Mouse (Mus musculus) neural tube, embryonic 13.5 days (tissue): ENCODE data around the gene Dhfr. TPM values are rescaled to one million over a fixed set of nuclear protein-coding genes. Genes with fewer than 3 reads are reported as not detected.
A peak's percentile ranks its signal among the peaks of the same experiment; 100 is the strongest.

ENCODE experiments used
- ATAC-seq: fragments of 200-750 bp; cut with Nextera tagmentation; 2 replicates; pipeline ENCODE4 v1.8.0; 2017; ENCODE audit warnings: low read depth, mild to moderate bottlenecking, moderate TSS enrichment, moderate library complexity
- H3K27ac ChIP-seq: fragments of 300-500 bp; sonication (generic); replicated peaks from 2 replicates; pipeline ENCODE4 v1.5.1; 2015; ENCODE audit warnings: moderate library complexity, mild to moderate bottlenecking, inconsistent platforms
- H3K27me3 ChIP-seq: fragments of 300-500 bp; sonication (generic); 2 replicates; pipeline ENCODE4 v1.6.1; 2015; ENCODE audit warnings: mild to moderate bottlenecking, inconsistent platforms
- H3K36me3 ChIP-seq: fragments of 300-500 bp; sonication (generic); 2 replicates; pipeline ENCODE4 v1.6.1; 2015; ENCODE audit warnings: mild to moderate bottlenecking, inconsistent platforms
- H3K4me1 ChIP-seq: fragments of 300-500 bp; sonication (generic); replicated peaks from 2 replicates; pipeline ENCODE4 v1.6.1; 2015; ENCODE audit warnings: inconsistent platforms
- H3K4me2 ChIP-seq: fragments of 300-500 bp; sonication (generic); 2 replicates; pipeline ENCODE4 v1.6.1; 2015; ENCODE audit warnings: inconsistent platforms, mild to moderate bottlenecking, moderate library complexity
- H3K4me3 ChIP-seq: fragments of 300-500 bp; sonication (generic); 2 replicates; pipeline ENCODE4 v1.5.1; 2015; ENCODE audit warnings: mild to moderate bottlenecking, inconsistent platforms
- H3K9ac ChIP-seq: fragments of 300-500 bp; sonication (generic); 2 replicates; pipeline ENCODE4 v1.6.1; 2015; ENCODE audit warnings: moderate library complexity, mild to moderate bottlenecking, inconsistent platforms
- H3K9me3 ChIP-seq: fragments of 300-500 bp; sonication (generic); 2 replicates; pipeline ENCODE4 v1.6.1; 2016; ENCODE audit warnings: inconsistent platforms
- WGBS: fragments of 180-500 bp; shearing (Covaris S2); methylation state at CpG from one replicate; pipeline ENCODE4 v1.1.7; 2015; 5-methylcytosine and 5-hydroxymethylcytosine counted together
- polyA plus RNA-seq: library from polyadenylated mRNA; unstranded; fragments of >200 nt; fragmentation: Nextera tagmentation; extraction: Ambion mirVana; gene quantifications from 2 replicates; pipeline ENCODE4 v1.2.1, GENCODE M21; 2015

The Dhfr gene
- polyA plus RNA-seq, 1 experiment from 2014 or later, result 4.8 TPM

DNA sequence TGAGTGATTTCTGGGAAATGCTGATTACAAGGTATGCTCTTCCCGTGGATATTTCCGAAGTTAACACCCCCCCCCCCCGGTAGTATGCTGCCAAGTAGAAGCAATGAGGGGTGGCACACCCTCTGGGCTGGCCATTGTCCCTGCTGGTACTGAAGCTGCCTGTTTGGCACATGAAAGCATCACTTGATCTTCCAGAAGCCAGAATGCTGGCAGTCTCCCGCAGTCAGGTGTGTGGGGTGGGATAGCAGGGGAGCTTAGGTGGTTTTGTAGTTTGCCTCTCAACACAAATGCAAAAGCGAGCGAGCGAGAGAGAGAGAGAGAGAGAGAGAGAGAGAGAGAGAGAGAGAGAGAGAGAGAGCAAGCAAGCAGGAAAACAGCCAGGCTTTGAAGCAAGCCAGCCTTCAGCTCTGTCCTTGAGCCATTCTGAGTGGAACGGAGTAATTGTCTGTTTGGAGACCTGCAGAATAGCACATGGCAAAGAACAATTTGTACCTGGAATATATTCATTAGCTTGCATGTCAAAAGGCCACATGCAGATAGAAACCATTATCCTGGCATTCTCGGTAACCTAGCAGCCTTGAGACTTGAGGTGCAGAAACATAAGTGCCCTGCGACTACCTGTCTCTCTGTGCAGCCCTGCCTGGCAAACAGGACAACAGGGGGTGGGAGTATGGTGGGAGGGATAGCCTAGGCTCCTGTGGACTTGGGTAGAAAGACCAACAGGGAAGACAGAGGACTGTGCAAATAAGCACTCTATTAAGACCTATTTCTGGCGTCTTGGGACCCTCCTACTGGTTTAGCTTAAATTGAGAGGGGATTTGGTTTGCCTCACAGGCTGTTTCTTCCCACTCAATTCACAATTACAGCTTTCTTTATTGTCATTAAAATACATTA, 44.2 kb downstream of the Dhfr start:
- Histone ChIP-seq H3K9me3 (no peaks in the 10 kb centered on the region), H3K4me1 (no peaks in the 10 kb centered on the region), H3K4me3 (no peak overlapping the region), H3K9ac (no peak overlapping the region), H3K36me3 (no peaks in the 10 kb centered on the region), H3K4me2 (no peak overlapping the region), H3K27ac (no peak overlapping the region), H3K27me3 (no peaks in the 10 kb centered on the region)
- no peak for ATAC-seq
- WGBS, result 69% methylated on average over 11 of the region's 11 CpGs

DNA sequence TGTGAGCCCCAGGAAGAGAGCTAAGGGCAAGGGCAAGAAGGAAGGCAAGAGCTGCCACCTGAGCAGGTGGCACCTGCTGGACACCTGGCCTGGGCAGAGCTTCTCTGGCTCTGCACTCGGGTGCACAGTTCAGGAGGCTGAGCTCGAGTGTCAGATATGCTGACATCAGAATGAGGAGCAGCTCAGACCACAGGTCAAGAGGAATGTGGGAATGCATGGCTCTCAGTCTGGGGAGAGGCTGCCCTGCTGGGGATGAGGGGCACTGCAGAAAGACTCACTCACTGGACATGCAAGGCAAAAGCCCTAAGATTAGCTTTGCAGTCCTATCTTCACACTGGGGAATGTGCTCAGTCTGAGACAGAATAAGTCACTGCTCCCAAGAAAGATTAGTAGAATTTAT, 47.5 kb downstream of the Dhfr start:
- Histone ChIP-seq H3K36me3 (no peaks in the 10 kb centered on the region), H3K9me3 (no peaks in the 10 kb centered on the region), H3K4me2 (no peak overlapping the region), H3K4me3 (no peak overlapping the region), H3K27ac (no peak overlapping the region), H3K4me1 (no peaks in the 10 kb centered on the region), H3K27me3 (no peaks in the 10 kb centered on the region), H3K9ac (no peak overlapping the region)
- 72% methylated on average over 2 of the region's 2 CpGs for whole genome bisulfite sequencing
- no peak for ATAC-seq

DNA sequence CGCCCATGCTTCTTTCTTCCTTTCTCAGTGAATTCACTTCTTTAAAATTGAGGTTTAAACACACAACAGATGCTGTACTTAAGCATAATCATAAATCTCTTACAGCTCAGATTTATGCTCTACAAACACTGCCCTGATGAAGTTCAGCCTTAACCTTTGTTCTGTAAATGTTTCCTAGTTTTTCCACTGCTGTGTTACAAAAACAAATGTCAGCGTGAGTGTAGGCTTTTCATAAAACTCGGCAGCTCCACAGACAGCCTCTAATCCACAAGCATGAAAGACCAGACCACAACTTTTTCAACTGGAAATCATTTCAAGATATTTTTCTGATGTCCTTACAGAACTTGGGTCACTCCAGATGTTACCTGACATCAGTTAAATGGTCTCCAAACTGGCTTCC, 49.0 kb downstream of the Dhfr start:
- H3K4me2 ChIP-seq, result no peak overlapping the region
- H3K36me3 ChIP-seq, result no peaks in the 10 kb centered on the region
- no peak overlapping the region for H3K4me3 ChIP-seq
- H3K27ac ChIP-seq, result no peak overlapping the region
- H3K9ac ChIP-seq, result no peak overlapping the region
- H3K9me3 ChIP-seq, result no peaks in the 10 kb centered on the region
- H3K27me3 ChIP-seq, result no peaks in the 10 kb centered on the region
- 71% methylated on average over 3 of the region's 3 CpGs for WGBS
- ATAC-seq, result no peak
- H3K4me1 ChIP-seq, result no peaks in the 10 kb centered on the region

DNA sequence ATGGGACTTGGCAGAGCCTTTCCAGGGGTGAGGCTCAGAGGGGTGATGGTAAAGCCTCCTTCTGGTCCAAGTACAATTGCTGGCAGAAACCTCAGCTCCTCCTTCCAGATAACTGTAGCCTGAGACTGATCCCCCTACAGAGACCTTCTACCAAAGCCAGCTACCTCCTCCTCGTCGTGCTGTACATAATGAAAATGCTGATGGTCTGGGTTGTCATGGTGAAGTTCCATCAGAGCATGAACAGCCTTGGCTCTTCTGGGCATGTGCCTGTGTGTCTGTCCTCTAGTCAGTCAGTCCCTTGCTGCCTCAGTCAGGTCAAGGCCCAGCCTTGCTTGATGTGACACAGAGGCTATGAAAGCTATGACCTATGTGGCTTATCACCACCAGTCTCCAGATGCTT, 56.0 kb downstream of the Dhfr start:
- H3K4me3 ChIP-seq, result no peak overlapping the region
- no peak overlapping the region for H3K27ac ChIP-seq
- WGBS, result 60% methylated on average over 2 of the region's 2 CpGs
- no peaks in the 10 kb centered on the region for H3K36me3 ChIP-seq
- H3K4me1 ChIP-seq, result no peaks in the 10 kb centered on the region
- no peak overlapping the region for H3K4me2 ChIP-seq
- H3K9me3 ChIP-seq, result no peaks in the 10 kb centered on the region
- H3K27me3 ChIP-seq, result no peaks in the 10 kb centered on the region
- H3K9ac ChIP-seq, result no peak overlapping the region
- no peak for ATAC-seq

DNA sequence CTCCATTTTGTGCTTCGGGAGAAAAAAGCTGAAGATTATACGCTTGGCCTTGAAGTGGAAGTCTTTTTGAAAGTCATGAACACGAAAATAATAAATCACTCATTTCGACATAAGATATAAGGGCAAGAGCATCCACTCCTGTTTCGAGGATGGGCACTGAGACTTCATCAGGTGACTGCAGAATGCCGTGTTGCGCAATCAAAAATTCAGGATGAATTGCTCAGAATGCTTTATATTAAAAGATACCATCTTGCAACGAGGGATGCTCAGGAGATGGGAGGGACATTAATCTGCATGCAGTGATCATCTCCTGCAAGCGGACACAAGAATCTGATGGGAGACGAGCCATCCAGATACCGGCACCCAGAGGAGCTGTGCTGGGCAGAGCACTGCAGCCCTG, 65.1 kb downstream of the Dhfr start:
- Histone ChIP-seq H3K4me3 (no peak overlapping the region), H3K27ac (no peak overlapping the region), H3K9me3 (no peaks in the 10 kb centered on the region), H3K4me2 (no peak overlapping the region), H3K9ac (no peak overlapping the region), H3K4me1 (no peaks in the 10 kb centered on the region), H3K27me3 (peaks cover 22% of the 10 kb centered on the region), H3K36me3 (no peaks in the 10 kb centered on the region)
- 88% methylated on average over 11 of the region's 11 CpGs for WGBS
- no peak for ATAC-seq

DNA sequence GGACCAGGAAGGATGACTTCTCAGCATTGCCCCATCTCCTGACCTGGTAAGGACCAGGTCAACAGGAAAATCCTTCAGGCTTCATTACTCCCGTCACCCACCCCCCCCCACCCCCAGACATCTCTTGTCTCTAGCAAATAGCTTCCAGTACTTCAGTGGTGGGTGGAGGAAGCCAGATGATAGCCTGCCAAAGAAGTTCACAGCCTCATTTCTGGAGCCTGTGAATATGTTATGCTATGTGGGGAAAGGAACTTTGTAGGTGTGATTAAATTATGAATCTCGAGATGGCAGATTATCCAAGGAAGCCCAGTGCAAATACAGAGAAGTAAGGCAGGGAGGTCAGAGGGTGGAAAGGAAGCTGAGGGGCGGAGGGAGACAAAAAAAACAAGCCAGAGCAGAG, 69.2 kb downstream of the Dhfr start:
- ATAC-seq, result no peak
- H3K4me2 ChIP-seq, result no peak overlapping the region
- no peak overlapping the region for H3K4me3 ChIP-seq
- H3K36me3 ChIP-seq, result no peaks in the 10 kb centered on the region
- no peaks in the 10 kb centered on the region for H3K9me3 ChIP-seq
- no peak overlapping the region for H3K27ac ChIP-seq
- H3K4me1 ChIP-seq, result peaks cover 18% of the 10 kb centered on the region
- H3K9ac ChIP-seq, result no peak overlapping the region
- 70% methylated on average over 3 of the region's 3 CpGs for WGBS
- H3K27me3 ChIP-seq, result peaks cover 63% of the 10 kb centered on the region

DNA sequence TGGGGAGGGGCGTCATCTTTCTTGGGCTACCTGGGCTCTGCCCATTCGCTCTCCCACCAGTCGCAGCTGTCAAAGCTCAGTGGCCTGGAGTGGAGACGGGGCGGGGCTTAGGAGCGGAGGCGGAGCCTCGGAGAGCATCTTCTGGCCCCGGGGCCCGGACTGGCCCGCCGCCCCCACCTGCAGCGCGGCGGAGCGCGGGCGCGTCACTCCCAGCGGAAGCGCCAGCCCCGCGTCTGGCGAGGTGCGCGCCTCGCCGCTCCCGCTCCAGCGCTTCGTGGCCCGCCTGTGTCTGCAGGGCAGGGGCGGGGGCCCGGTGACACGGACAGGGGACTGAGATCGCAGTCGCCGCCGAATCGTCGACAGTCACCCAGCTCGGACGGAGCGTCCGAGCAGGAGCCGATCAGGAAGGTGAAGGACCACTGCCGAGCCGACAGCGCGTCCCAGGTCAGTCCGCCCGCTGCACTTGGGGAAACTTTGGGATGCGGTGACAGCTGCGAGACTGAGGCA, 71.3 kb downstream of the Dhfr start, which contains the start of gene Ankrd34b:
Gene Ankrd34b, plus strand, starts transcription at position 139 of the 507 bp plus-strand sequence.
- peak within 1 kb of the TSS; percentile 68 for H3K4me3 ChIP-seq
- under 1% methylated on average over 54 of the region's 54 CpGs for WGBS
- peak within 1 kb of the TSS; percentile 96 for H3K4me2 ChIP-seq
- H3K36me3 ChIP-seq, result no peaks in the 10 kb centered on the region
- H3K9me3 ChIP-seq, result no peaks in the 10 kb centered on the region
- H3K9ac ChIP-seq, result peak within 1 kb of the TSS; percentile 75
- H3K27me3 ChIP-seq, result peaks cover 71% of the 10 kb centered on the region
- H3K4me1 ChIP-seq, result peaks cover 18% of the 10 kb centered on the region
- H3K27ac ChIP-seq, result no peak within 1 kb of the TSS
- ATAC-seq, result peak; percentile 92

DNA sequence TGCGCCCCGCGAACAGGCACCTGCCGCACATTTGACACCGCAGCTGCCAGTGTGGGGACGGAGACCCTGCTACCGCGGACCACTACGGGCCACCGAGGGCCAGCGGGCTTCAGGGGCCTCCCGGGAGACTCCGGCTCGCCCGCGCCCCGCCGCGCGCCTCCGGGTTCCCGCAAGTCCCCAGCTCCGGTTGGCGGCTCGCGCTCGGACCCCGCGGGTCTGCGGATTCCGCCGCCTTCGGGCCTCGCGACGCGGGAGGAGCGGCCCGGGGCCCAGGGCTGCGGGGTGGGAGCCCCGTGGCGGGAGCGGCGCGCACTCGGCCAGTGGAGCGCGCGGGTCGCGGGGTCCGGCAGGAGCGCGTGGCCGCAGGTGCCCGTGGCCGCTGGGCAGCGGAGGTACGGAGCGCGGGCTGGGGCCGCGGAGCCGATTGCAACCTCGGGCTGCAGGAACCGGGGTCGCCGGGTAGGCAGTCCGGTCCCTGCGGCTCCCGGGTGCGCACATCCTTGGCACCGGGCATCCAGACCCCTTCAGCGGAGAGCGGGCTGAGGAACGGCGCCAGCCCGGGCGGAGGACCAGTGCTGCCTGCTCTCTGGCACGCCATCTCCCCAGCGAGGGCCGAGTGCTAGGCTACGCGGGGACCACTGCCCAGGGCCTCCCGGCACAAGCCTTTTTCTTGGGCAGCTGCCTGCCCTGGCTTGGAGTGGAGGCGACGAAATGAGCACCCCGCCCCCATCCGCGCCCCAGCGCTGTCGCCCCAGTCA, 71.9 kb downstream of the Dhfr start:
- Histone ChIP-seq H3K27me3 (peaks cover 68% of the 10 kb centered on the region), H3K27ac (no peak overlapping the region), H3K36me3 (no peaks in the 10 kb centered on the region), H3K4me2 (peak overlapping the region; percentile 96), H3K9me3 (no peaks in the 10 kb centered on the region), H3K4me3 (peak overlapping the region; percentile 68), H3K4me1 (peaks cover 18% of the 10 kb centered on the region), H3K9ac (peak overlapping the region; percentile 75)
- WGBS, result under 1% methylated on average over 84 of the region's 92 CpGs
- peak; percentile 77 for ATAC-seq

DNA sequence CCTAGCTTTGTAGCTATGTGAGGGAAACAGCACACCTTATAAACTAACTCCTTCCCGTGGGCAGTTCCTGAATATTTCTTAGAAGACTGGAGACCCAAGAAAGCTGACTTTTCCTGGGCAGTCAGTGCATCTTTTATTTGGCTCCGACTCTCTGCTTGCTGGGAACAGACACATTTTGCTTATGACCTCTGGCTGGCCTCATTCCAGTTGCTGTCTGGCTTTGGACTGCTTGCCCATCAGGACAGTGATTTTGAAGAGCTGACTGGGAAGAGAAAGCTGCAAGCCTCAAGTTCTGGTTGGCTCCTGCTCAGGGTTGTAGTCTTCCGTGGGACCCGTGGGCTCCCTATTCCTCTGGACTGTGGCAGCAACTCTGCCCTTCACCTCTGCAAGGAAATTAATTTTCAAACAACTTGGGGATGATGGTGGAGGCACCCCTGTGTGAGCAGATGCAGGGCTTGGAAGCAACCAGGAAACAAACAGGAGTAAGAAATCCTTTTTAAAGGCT, 72.9 kb downstream of the Dhfr start:
- Histone ChIP-seq H3K4me1 (peaks cover 18% of the 10 kb centered on the region), H3K4me2 (peak overlapping the region; percentile 96), H3K9ac (no peak overlapping the region; the same call in 1 of the 2 replicates), H3K27me3 (peaks cover 68% of the 10 kb centered on the region), H3K4me3 (peak overlapping the region; percentile 68), H3K9me3 (no peaks in the 10 kb centered on the region), H3K36me3 (no peaks in the 10 kb centered on the region), H3K27ac (no peak overlapping the region)
- 48% methylated on average over 4 of the region's 4 CpGs for WGBS
- no peak for ATAC-seq

Other genes with a start within 250 kb of the Dhfr start
- gene Rasgrf2, start 223.1 kb upstream of the Dhfr start, polyA plus RNA-seq, result 1.4 and 1.7 TPM in 2 replicates
- gene Gm20379, start 48.7 kb upstream of the Dhfr start, polyA plus RNA-seq, result 0.70 and 1.2 TPM in 2 replicates
- 23.1 and 26.1 TPM in 2 replicates for gene Msh3, start 277 bp downstream of the Dhfr start, polyA plus RNA-seq
- 1.8 and 1.9 TPM in 2 replicates for gene Ankrd34b, start 71.2 kb downstream of the Dhfr start, polyA plus RNA-seq
- gene Fam151b, start 129.3 kb downstream of the Dhfr start, polyA plus RNA-seq, result 0.17 and 0.26 TPM in 2 replicates
- gene Zfyve16, start 176.1 kb downstream of the Dhfr start, polyA plus RNA-seq, result 8.7 and 10.2 TPM in 2 replicates
- not detected in 2 replicates for gene Spz1, start 221.4 kb downstream of the Dhfr start, polyA plus RNA-seq